Mouse (Mus musculus): ENCODE measurements around the gene Wfdc13.

Gene Wfdc13

GRCm38 (mm10) chr2:164684807-164685206 lies at the start of gene Wfdc13:
Wfdc13 (plus strand) TSS chr2:164685107.
- DNase-seq (ENCODE audit: low spot score) = no peak

GRCm38 (mm10) chr2:164635266-164635665 lies 49.6 kb upstream of the Wfdc13 start:
- no peak for DNase-seq (ENCODE audit: low spot score)

- DNase-seq (ENCODE audit: low spot score) = no peak
Observed at GRCm38 (mm10) chr2:164638696-164639095, 46.2 kb upstream of the Wfdc13 start, which contains the start of gene Wfdc16. Wfdc16 (minus strand) TSS chr2:164638796.

- DNase-seq (ENCODE audit: low spot score) = no peak
Observed at GRCm38 (mm10) chr2:164641129-164641528, 43.8 kb upstream of the Wfdc13 start.

- DNase-seq (ENCODE audit: low spot score) = no peak
Observed at GRCm38 (mm10) chr2:164641881-164642673, 42.8 kb upstream of the Wfdc13 start.

- peak; percentile 60 for DNase-seq (ENCODE audit: low spot score)
Observed at GRCm38 (mm10) chr2:164655858-164656257, 29.0 kb upstream of the Wfdc13 start, which contains the start of gene Wfdc10. Wfdc10 (plus strand) TSS chr2:164656046.

GRCm38 (mm10) chr2:164656483-164656882 lies 28.4 kb upstream of the Wfdc13 start, which contains the start of gene Wfdc9:
Wfdc9 (minus strand) TSS chr2:164656583.
- DNase-seq (ENCODE audit: low spot score) = no peak

- no peak for DNase-seq (ENCODE audit: low spot score)
Observed at GRCm38 (mm10) chr2:164664851-164665250, 20.1 kb upstream of the Wfdc13 start.

- DNase-seq (ENCODE audit: low spot score) = no peak
Observed at GRCm38 (mm10) chr2:164670261-164670660, 14.6 kb upstream of the Wfdc13 start.

GRCm38 (mm10) chr2:164670938-164671337 lies 14.0 kb upstream of the Wfdc13 start:
- DNase-seq (ENCODE audit: low spot score) = no peak

- peak; percentile 30 for DNase-seq (ENCODE audit: low spot score)
Observed at GRCm38 (mm10) chr2:164673987-164674386, 10.9 kb upstream of the Wfdc13 start, which contains the start of gene Wfdc11. Wfdc11 (minus strand) TSS chr2:164674087.

- no peak for DNase-seq (ENCODE audit: low spot score)
Observed at GRCm38 (mm10) chr2:164676103-164676502, 8.8 kb upstream of the Wfdc13 start.

GRCm38 (mm10) chr2:164676916-164677685 lies 7.8 kb upstream of the Wfdc13 start:
- no peak for DNase-seq (ENCODE audit: low spot score)

GRCm38 (mm10) chr2:164678848-164679625 lies 5.9 kb upstream of the Wfdc13 start:
- peak; percentile 78 for DNase-seq (ENCODE audit: low spot score)

GRCm38 (mm10) chr2:164679906-164680305 lies 5.0 kb upstream of the Wfdc13 start:
- no peak for DNase-seq (ENCODE audit: low spot score)

- DNase-seq (ENCODE audit: low spot score) = no peak
Observed at GRCm38 (mm10) chr2:164698201-164698600, 13.3 kb downstream of the Wfdc13 start, which contains the start of gene Spint4. Spint4 (plus strand) TSS chr2:164698501.

- DNase-seq (ENCODE audit: low spot score) = no peak
Observed at GRCm38 (mm10) chr2:164700959-164701358, 16.1 kb downstream of the Wfdc13 start.

GRCm38 (mm10) chr2:164701761-164702160 lies 16.9 kb downstream of the Wfdc13 start:
- DNase-seq (ENCODE audit: low spot score) = no peak

- DNase-seq (ENCODE audit: low spot score) = no peak
Observed at GRCm38 (mm10) chr2:164704235-164704634, 19.3 kb downstream of the Wfdc13 start.

- DNase-seq (ENCODE audit: low spot score) = no peak
Observed at GRCm38 (mm10) chr2:164705328-164705727, 20.4 kb downstream of the Wfdc13 start.

GRCm38 (mm10) chr2:164705991-164706390 lies 21.1 kb downstream of the Wfdc13 start:
- DNase-seq (ENCODE audit: low spot score) = no peak

GRCm38 (mm10) chr2:164715005-164715404 lies 30.1 kb downstream of the Wfdc13 start, which contains the start of gene Spint5:
Spint5 (plus strand) TSS chr2:164715305.
- DNase-seq (ENCODE audit: low spot score) = no peak

All from urinary bladder, postnatal 14 days (tissue).